Mouse (Mus musculus) kidney, postnatal 14 days (tissue): Measurements from ENCODE around the gene Opn1sw.

Source experiments
- DNase-seq: peaks from one replicate; pipeline ENCODE4 v3.0.0; 2022; ENCODE audit warnings: mixed read lengths

Gene Opn1sw

DNA sequence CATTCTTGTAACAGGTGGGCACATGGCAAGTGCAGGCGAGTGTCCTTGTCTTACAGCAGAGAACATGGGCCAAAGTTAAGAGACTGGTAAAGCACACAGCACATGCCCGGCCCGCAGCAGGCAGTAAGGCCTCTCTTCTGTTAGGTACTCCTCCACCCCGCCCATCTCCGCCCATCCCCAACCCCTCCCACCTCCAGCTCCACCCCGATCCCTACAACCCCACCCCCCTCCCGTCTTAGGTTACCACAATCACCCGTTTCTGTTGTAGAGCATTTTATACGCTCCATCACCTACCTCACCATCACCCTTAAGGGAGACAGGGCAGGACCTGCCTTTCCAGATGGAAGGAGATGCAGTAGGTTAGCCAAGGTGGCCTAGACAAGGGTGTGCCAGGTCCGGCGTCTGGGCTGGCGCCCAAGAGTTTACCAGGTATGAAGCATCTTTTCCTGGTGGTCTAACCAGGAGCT is at the start of gene Opn1sw:
Opn1sw (minus strand) TSS at position 417 of the 467 bp plus-strand sequence.
- peak; percentile 20 for DNase-seq

DNA sequence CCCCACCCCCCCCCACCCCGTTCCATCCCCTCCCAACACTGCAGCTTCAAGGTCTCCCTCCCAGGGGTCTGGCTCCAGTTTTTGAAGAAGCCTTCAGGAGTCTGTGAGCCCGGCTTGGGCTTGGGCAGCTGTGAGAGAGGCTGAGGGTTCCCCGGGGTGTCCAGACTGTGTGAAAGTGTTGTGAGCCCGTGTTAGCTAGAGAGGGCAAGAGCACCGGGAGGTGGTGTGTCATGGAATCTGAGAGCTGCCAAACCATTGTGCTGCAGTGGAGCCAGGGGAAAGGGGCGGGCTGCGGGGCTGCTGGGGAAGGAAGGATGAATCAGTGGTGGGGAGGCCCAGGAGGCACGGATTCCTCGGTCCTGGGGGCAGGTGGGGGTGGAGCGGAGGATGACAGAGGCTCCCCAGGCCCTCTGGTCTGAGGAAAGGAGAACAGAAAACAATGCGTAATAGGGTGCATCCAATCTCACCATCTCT is 48.2 kb upstream of the Opn1sw start:
- peak; percentile 22 for DNase-seq

DNA sequence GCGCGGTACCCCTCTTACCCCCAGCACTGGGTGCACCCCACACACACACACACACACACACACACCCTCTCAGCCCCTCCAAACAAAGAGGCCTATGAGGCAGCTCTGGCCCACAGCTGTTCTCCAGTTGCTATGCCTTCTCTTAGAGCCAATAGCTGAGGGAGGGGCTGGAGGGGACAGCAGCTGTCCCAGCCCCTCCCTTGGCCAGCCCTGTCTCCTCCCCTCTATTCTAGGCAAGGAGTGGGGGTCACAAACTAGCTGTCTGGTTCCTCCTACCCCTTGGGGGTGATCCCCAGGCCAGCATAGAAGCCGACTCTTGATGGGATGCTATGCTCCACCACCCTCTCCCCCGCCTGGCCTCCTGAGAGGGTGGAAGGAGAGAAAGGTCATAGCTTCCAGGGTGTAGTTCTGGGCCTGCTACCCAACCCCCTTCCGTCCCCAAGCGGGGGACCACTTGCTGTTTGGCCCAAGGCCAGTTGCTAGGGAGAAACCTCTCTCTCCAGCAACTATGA is 47.7 kb upstream of the Opn1sw start:
- no peak for DNase-seq

DNA sequence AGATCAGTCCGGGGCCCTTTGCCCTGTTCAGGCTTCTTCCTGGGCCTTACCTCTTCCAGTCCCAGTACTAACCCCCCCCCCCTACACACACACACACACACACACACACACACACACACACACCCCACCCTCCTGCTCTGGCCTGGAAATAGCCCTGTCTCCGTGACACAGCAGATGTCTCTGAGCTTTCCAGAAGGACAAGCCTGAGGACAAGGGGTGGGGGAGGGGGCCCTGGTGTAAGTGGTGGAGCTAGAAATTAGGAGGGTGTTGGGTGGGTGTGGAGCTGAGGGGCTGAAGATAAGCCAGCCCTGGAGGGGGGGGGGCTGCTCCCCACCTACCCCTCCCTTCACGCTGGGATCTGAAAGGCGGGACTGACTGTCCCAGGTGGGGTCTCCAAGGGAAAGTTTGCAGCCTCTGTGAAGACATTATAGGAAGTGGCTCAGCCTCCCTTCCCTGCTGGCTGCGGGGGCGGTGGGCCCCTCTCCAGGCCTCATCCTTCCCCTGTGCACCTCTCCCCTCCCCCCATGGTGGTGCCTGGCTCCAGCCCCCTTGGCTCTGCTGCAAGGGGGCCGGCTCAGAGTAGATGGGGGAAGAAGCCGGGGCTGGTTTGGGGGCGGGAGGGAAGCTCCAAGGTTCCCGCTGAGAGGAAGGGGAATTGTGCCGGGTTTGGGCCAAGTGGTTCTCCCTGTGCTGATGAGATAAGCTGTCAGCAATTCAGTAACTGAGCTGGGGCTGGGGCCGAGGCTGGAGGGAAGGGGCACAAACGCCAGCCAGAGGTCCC is 46.8 kb upstream of the Opn1sw start:
- DNase-seq, result no peak

DNA sequence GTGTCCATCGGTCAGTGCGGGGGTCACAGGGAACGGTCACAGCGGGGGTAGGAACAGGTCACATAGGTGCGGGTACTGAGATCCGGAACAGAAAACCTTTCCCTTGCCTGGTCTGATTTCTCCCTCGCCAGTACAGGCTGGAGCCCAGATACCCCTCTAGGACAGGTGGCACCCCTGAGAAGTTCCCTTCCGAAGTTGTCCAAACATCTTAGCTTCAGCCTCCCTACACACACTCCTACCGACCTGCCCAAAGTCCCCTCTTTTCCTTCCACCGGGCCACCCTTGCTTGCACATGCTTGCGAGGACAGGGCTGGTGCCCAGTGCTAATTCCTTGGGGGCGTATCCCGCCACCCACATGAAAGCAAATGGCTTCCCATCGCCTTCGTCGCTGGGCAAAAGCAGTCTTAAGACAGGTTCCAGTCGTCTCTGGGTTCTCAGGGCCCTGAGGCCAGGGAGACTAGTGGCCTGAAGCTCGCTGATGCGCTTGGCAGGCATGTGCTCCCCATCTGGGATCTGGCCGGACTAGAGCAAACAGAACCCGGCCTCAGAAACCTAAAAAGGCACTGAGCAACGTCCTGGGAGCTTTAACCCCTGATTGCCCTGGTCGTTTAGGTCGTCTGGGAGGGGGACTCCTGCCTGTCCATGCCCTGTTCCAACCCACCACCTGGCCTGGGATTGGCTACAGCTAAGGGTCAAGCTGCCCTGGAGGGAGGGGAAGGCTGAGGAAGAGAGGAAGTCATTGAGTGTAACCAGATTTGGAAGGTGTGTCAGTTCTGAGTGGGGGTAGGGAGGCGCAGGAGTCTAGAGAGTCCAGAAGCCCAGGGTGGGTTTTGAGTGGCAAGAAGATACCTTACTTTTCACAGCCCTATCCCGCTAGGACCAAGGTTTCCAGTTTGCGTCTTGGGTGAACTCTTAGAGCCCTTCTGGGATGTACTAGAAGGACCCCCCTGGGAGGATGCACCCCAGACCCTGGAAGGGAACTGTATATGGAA is 45.8 kb upstream of the Opn1sw start:
- DNase-seq, result no peak

DNA sequence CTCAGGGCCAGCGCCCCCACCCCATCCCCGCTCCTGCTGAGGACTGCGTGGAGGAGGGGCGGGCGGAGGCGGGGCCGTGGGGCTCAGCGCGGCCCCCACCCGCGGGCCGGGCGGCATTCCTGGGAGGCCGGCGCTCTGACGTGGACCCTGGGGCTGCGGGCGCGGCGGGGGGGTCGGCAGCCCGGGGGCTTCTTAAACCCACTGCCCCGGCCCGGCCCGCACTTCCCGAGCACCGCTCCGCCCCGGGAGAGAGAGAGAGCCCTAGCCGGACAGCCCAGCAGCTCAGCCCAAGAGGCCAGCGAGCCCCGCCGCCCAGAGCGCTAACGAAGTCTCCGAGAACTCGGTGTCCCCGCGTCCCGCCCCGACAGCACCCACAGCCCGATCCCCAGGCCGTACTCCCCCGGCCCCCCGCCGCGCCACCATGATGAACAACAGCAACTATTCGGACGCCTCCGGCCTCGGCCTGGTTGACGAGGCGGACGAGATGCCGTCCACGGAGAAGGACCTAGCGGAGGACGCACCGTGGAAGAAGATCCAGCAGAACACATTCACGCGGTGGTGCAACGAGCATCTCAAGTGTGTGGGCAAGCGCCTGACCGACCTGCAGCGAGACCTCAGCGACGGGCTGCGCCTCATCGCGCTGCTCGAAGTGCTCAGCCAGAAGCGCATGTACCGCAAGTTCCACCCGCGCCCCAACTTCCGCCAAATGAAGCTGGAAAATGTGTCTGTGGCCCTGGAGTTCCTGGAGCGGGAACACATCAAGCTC is 45.0 kb upstream of the Opn1sw start, which contains the start of gene Flnc:
Flnc (plus strand) TSS at position 219 of the 766 bp plus-strand sequence.
- peak; percentile 51 for DNase-seq

DNA sequence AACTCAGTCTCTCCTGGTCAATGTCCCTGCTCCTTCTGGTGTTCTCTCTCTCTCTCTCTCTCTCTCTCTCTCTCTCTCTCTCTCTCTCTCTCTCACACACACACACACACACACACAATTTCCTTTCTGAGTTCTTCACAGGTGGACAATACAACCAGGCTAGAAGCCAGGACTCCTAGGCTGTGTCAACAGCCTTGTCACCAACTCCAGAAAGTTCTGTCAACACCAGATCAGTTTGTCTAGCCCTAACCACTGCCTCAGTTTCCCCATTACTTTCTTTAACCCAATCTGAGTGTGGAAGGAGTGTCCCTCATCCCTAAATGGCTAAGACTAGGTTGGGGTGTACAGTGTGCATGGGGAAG is 44.4 kb upstream of the Opn1sw start:
- no peak for DNase-seq

DNA sequence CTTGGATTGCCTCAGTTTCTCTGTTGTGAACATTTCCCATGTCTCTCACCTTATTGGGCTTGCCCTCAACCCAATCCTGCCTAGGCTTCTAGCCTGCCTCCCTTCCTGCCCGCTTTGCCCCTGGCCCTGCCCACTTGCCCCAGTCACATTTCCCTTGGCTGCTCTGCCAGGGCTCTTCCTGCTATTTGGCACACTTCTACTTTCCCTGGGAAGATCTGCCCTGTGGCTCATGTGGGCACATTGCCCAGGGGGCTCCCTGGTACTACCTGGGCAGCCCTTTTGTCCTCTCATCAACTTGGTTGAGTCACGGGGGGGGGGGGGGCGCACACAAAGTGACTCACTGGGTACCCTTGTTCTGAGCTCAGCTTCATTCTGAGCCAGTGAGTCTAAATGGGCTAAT is 43.9 kb upstream of the Opn1sw start:
- no peak for DNase-seq

DNA sequence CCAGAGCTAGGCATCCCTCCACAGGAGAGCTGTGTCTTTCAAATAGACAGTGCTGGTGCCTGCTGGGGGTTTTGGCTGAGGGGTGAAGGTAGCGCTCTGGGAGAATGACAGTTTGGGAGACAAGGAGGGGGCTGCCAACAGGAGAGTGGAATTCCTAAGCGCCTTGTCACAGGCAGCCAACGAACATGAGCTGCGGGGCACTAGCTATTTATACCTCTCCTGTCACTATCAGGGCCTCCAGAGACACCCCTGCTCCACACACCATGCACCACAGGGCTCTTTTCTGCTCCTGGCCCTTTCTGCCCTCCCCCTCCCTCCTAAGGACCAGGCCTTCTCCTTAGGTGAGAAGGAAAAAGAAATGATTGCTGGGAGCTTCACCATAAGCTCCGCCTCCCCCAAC is 43.2 kb upstream of the Opn1sw start:
- no peak for DNase-seq

DNA sequence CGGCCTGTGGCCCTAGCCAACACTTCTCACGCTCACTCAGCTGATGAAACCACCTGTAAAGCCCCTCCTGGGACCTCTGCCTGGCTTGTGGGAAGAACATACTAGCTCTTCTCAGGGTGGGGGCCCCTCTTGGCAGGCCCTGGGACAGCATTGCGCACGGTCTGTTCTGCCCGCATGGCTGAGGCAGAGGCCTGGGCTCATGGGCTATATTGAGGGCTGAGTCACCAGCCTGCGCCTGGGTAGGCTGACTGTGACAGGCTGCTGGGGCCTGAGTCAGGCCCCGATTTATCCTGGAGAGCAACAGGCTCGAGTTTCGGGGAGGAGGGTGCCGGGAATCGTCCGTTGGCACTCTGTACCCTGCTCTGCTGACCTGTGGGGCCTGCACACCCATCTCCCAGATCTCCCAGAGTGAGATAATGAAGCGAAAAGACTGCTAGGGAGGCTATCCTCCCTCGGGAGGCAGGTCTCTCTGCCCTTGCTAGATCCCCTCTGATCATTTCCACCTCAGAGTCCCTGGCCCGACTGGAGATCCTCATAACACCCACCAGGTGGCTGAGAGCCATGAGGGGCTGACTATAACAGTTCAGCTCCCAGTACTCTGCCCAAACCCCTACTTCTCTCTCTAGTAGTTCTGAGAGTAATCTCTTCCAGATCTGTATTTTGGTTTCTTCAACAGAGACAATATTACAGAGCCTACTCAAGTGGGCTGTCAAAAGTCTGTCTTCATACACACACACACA is 42.6 kb upstream of the Opn1sw start:
- DNase-seq, result no peak

DNA sequence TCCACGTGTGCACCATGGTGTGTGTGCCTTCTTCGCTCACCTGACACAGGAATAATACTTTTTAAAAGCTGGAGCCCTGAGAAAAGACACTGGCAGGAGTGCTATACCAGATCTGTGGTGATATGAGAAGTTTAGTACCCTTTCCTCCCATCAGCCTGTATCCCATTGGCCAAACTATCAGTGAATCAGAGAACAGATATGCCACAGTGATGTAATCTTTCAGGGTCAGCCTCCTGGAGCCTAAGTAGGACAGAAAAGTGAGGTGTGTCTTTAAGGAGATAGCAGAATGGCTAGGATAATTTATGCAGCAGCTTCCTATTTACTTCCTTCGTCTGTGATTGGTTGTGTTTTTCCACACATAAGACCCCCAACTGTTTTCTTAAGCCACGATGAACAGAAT is 39.9 kb upstream of the Opn1sw start:
- no peak for DNase-seq

DNA sequence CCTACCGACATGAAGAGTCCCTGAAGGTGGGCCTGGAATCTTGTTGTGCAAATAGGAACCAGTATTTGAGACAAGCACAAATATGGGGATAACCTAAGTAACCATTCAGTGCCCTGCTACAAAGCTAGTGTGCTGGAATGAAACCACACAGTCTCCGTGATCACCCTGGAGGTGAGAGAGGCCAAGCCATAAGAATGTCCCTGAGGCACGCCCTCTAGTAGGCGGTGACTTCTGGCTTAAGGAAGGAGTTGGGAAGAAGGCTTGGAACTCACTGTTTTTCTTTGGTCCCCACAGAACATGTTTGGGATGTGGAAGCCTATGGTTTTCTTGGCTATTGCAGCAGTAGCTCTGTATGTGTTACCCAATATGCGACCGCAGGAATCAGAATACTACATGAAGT is 38.1 kb upstream of the Opn1sw start:
- no peak for DNase-seq

DNA sequence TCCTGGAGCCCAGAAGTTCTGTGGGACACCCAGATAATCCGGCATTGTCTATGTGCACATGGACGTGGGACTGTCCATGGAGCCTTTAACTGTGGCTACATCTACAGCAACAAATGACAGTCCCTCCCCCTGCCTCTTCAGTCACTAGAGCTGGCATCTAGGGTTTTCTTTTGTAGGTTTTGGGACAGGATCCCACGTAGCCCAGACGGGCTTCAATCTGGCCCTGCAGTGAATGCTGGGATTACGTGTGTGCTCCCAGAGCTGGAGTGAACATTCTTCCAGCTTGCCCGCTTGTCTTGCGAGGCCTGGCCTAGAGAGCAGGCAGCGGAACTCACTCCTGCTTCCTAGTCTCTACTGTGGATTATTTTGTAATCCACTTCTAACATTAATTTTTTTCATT is 36.9 kb upstream of the Opn1sw start:
- DNase-seq, result no peak

DNA sequence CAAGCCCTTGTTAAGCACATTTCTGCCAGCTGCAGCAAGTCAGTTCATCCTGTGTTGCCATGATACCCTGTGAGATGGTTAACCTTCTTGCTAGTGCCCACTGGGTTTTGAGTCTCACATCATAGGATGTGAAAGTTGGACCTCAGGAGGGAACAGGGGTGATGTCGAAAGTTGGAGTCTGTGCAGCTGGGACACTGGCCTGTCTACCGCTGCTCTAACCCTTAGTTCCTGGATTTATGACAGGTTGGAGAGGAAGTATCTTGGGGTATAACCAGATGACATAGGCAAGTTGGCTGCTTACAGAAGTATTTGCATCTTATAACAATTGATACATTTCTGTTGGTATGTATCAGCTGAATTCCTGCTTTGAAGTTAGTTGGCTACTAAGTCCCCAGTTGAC is 32.3 kb upstream of the Opn1sw start:
- DNase-seq, result no peak

DNA sequence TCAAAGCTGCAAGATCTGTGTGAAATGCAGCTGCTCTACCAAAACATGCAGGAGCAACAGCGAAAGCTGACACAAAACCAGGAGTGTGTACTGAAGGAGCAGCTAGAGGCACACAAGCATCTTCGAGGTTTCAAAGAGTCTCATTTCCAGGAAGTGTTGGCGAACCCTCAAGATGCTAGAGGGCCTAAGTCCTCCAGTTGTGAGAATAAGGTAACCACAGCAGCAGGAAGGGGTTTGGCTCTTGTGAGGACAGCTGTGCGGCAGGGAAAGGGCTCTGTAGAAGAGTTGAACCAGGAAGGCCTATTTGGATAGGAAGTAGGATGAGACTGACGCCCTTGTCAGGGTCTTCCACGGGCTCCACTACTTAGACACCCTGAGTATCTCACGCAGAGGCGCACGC is 27.2 kb upstream of the Opn1sw start:
- no peak for DNase-seq

DNA sequence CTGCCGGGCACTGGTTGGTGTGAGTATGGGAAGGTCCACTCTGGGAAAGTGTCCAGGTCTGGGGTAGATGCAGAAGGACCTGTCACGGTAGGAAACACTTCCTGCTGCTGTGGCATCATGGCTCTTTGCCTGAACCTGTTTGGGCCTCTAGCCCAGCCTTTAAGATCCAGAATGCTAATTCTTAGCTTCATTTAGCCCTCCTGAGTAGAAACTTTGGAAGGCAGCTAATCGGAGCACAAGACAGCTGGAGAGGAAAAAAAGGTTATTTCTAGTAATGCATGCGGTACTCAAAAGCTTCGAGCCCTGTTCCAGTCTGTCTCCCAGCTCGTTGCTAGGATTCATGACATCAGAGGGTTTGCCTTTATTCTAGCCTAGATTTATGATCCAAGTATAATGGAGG is 18.1 kb upstream of the Opn1sw start:
- no peak for DNase-seq

DNA sequence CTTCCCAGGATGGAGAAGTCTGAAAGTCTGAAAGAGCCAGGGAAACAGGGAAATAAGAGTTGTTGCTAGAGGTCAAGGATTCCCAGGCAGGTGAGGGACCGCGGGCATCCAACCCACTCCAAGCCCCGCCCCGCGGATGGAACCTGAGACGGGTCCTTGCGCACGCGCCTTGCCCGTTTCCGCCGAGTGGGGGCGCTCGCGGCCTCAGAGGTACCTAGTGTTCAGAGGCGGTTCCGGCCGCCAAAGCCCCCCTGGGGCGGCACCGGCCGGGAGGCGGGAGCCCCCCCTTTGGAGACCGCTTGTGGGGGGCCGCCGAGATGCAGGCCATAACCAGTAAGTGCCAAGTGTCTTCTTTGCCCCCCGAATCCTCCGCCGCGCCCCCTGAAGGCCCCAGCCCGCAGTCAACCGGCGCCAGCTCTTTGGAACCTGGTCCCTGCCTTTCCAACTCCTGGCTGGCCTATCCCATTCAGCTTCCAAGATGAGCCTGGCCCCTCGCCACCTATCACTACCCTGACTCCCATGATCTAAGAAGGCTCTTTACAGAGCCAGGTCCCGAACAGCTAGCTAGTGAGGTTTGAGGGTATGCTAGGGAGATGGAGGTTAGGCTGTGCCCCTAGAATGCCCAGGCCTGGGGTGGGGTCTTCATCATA is 14.6 kb upstream of the Opn1sw start:
- peak; percentile 16 for DNase-seq

DNA sequence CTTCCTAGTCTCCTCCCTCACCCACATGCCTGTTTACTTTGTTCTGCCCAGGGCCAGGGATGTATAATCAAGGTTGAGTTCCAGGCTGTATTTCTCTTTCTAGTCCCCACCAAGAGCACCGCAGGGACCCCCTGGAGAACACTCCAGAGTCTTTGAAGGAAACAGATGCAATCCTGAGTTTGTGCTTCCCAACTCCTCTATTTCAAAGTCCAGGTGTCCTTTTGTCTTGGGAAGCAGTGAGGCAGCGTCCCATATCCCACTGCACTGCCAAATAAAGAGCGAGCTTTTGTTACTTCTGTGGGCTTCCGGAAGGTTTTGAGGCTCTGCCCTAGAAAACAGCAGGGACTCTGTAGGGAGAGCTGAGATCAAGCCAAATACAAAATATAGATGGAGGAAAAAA is 11.6 kb upstream of the Opn1sw start:
- DNase-seq, result no peak

DNA sequence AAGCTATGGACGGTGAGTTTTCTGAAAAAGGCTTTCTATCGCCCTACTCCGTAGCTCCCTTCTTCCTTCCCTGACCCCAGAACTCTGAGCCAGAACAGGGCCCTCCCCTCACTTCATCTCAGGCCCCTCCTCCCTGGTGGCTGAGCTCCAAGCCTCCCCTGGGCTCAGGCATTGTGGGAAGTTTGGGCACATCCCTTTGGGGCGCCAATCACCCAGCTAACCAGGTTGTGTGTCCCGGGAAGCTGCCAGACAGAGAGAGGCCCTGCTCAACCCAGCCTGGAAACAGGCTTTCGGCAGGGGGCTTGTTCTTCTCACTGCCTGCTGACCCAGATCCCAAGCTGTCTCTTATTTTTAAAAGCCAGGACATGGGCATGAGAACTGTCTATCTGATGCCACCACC is 9.3 kb upstream of the Opn1sw start:
- DNase-seq, result peak; percentile 16

DNA sequence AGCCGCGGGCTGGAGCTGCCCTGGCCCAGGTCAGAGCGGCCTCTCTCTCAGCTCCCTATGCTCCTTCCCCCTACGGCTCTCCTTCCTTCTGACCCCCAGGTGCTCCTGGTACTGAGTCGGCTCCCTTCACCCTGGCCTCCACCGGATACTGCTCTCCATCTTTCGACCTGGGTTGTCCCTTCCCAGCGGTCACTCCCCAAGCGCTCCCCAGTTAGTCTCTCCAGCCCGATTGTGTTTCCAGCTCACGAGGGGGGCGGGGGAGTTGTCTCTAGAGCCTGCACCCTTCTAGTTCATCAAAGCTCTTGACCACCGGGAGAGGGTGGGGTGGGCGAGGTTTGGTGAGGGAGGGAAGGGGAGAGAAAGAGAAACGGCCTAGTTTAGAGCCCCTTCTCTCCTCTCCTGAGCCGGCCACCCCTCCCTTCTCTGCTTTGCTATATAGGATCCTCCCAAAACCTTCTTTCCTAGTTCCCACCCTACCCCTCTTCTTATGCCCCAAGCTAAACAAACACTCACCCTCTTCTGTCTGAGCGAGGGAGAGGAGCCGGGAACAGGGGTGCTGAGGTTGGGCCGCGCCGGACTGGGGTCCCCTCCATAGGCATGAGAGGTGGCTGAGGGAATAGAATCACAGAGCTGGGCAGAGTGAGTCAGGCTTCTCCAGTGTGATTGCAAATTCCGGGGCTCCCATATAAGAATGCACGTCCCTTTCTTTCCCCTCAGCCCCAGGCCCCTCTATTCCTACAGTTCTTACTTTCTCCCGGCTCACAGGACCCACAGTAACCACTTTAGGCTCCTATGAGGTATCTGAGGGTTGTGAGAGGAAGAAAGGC is 8.7 kb upstream of the Opn1sw start:
- DNase-seq, result no peak
